Mouse (Mus musculus) kidney, postnatal 25 days (tissue): ENCODE data around the gene Abcc9.

Source experiments
- DNase-seq, 2 experiments: peaks; one replicate each; pipeline ENCODE4 v3.0.0; 2021; ENCODE audit warnings: mixed read lengths in 2 of 2

Gene Abcc9

GRCm38 (mm10) chr6:142609401-142610373, 92.4 kb downstream of the Abcc9 start:
- peak in 1 of 2 experiments; percentile 36 for DNase-seq

GRCm38 (mm10) chr6:142607080-142607479, 95.0 kb downstream of the Abcc9 start:
- DNase-seq, result no peak

- no peak for DNase-seq
Measured at GRCm38 (mm10) chr6:142602772-142603171, 99.3 kb downstream of the Abcc9 start.

- DNase-seq, result no peak
Measured at GRCm38 (mm10) chr6:142578831-142579230, 123.3 kb downstream of the Abcc9 start.

- DNase-seq, result no peak
Measured at GRCm38 (mm10) chr6:142577801-142578200, 124.3 kb downstream of the Abcc9 start.

- no peak for DNase-seq
Measured at GRCm38 (mm10) chr6:142572876-142573275, 129.2 kb downstream of the Abcc9 start.

GRCm38 (mm10) chr6:142571629-142572360, 130.3 kb downstream of the Abcc9 start:
- peak in 1 of 2 experiments; percentile 40 for DNase-seq

- peak; percentile 65 to 86 for DNase-seq
Measured at GRCm38 (mm10) chr6:142571055-142571618, 131.0 kb downstream of the Abcc9 start, which contains the start of gene Kcnj8. TSS of gene Kcnj8 (minus strand) at chr6:142571614.

GRCm38 (mm10) chr6:142570046-142570770, 131.9 kb downstream of the Abcc9 start:
- peak in 1 of 2 experiments; percentile 41 for DNase-seq

- DNase-seq, result no peak
Measured at GRCm38 (mm10) chr6:142568713-142569357, 133.3 kb downstream of the Abcc9 start.

GRCm38 (mm10) chr6:142567452-142567851, 134.7 kb downstream of the Abcc9 start:
- DNase-seq, result peak; percentile 75 to 78

GRCm38 (mm10) chr6:142564746-142565145, 137.4 kb downstream of the Abcc9 start:
- DNase-seq, result no peak

- DNase-seq, result no peak
Measured at GRCm38 (mm10) chr6:142561151-142561550, 141.0 kb downstream of the Abcc9 start.

GRCm38 (mm10) chr6:142558772-142559679, 143.1 kb downstream of the Abcc9 start:
- no peak for DNase-seq

GRCm38 (mm10) chr6:142558076-142558475, 144.0 kb downstream of the Abcc9 start:
- peak in 1 of 2 experiments; percentile 38 for DNase-seq

- no peak for DNase-seq
Measured at GRCm38 (mm10) chr6:142555988-142556387, 146.1 kb downstream of the Abcc9 start.

- peak; percentile 67 to 70 for DNase-seq
Measured at GRCm38 (mm10) chr6:142551482-142551881, 150.6 kb downstream of the Abcc9 start.

- DNase-seq, result no peak
Measured at GRCm38 (mm10) chr6:142550871-142551270, 151.2 kb downstream of the Abcc9 start.

GRCm38 (mm10) chr6:142548377-142548776, 153.7 kb downstream of the Abcc9 start:
- DNase-seq, result no peak

GRCm38 (mm10) chr6:142545132-142545531, 157.0 kb downstream of the Abcc9 start:
- no peak for DNase-seq

- no peak for DNase-seq
Measured at GRCm38 (mm10) chr6:142543648-142544047, 158.5 kb downstream of the Abcc9 start.
